Mouse (Mus musculus) adrenal gland, adult 18-20 months (tissue): ENCODE data around the gene Hfm1. TPM values are rescaled to one million over a fixed set of nuclear protein-coding genes. Genes with fewer than 3 reads are reported as not detected.

Experiments used
- microRNA-seq, 2 experiments: library from miRNA; unstranded; fragments of <30 nt; microRNA quantifications; one replicate each; pipeline ENCODE4 v1.2.0; 2021; ENCODE audit warnings: borderline number of aligned reads in 2 of 2
- total RNA-seq, 2 experiments: library from RNA; stranded (reverse); gene quantifications; 1 replicate in 1 of 2; 2 replicates in 1 of 2; pipeline ENCODE4 v1.2.3; 2021

Hfm1 gene
- total RNA-seq, 2 experiments from 2014 or later = 0.10 to 0.19 TPM

Small RNAs within 50 kb of the gene (microRNA-seq; reads per million reads assigned to microRNA genes)
- gene Gm27527 = 0 reads per million in 2 experiments

Other genes starting within 250 kb of the Hfm1 start
- gene Zfp644, start 229.0 kb downstream of the Hfm1 start, total RNA-seq = 10 to 100 TPM; 55.4 to 68.1 TPM
- gene Cdc7, start 38.0 kb upstream of the Hfm1 start, total RNA-seq = 1 to 10 TPM; 2.7 to 3.2 TPM